Mouse (Mus musculus): ENCODE measurements at regions not wholly inside any gene's neighbourhood (a gene's known extent, or its start where the extent isn't known, plus 50 kb on each side); places are given as distances from the start of the nearest gene placed in this dataset.

DNA sequence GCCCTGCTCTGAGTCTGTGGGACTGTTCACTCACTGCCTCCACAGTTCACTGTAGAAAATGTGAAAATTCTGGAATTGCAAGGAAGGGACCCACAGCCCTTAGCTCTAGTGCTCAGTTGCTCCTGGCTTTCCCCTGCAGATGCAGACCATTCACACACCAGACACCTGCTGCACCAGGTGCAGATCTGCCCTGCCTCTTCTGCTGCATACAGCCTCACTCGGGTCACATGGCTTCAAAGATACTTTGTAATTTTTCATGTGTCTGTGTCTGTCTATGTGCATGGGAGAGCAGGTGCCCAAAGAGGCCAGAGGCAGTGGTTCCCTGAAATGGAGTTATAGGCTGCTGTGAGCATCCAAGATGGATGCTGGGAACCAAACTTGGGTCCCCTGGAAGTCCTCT is 70.2 kb upstream of the Sec14l1 start:
- TF ChIP-seq CTCF (IDR thresholded peaks at IDR 0.05; ENCODE audit: low read depth, low read length) = no peak
- no peak for TF ChIP-seq POLR2A (IDR thresholded peaks at IDR 0.05; ENCODE audit: borderline replicate concordance, low read depth, low read length)
